Mouse (Mus musculus): Measurements from ENCODE around the gene Tspoap1. TPM values are rescaled to one million over a fixed set of nuclear protein-coding genes. Genes with fewer than 3 reads are reported as not detected.
A peak's percentile ranks its signal among the peaks of the same experiment; 100 is the strongest.

Gene Tspoap1
- total RNA-seq, 2 experiments from 2014 or later = 0.04 TPM

DNA sequence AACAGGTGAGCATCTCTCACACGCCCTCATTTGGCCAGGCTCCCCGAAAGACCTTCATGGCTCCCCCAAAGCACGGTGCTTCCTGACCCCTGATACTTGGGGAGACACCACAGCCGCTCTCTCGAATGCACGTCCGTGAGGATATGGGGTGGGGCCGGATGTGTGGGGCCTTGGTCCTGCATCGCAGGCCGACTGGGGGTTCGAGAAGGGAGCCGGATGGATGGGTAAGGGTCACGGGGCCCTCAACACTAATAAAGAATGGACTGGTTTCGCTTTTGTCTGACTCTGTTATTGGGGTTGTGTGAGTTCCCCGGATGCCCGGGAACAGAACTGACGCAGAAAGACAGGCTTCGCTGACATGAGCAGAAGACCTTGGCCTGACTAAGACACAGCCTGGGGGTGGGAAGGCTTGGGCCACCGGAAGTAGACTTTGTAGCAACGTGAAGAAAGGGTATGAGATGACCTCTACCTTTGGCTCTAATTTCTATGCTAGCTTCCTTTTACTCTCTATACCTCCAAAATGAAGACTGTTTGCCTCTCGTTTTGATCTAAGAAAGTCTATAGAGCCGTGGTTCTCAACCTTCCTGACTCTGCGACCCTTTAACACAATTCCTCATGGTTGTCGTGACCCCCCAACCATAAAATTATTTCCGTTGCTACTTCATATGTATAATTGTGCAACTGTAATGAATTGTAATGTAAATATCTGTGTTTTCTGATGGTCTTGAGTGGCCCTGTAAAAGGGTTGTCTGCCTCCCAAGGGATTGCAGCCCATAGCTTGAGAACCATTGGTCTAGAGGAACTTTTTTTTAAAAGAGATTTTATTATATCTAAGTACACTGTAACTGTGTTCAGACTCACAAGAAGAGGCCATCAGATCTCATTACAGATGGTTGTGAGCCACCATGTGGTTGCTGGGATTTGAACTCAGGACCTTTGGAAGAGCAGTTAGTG is 3.1 kb upstream of the Tspoap1 start:
- no peak for DNase-seq
- intact Hi-C loops (cut with DNase I; ENCODE audit: low total_unique reads) = no loop called here

DNA sequence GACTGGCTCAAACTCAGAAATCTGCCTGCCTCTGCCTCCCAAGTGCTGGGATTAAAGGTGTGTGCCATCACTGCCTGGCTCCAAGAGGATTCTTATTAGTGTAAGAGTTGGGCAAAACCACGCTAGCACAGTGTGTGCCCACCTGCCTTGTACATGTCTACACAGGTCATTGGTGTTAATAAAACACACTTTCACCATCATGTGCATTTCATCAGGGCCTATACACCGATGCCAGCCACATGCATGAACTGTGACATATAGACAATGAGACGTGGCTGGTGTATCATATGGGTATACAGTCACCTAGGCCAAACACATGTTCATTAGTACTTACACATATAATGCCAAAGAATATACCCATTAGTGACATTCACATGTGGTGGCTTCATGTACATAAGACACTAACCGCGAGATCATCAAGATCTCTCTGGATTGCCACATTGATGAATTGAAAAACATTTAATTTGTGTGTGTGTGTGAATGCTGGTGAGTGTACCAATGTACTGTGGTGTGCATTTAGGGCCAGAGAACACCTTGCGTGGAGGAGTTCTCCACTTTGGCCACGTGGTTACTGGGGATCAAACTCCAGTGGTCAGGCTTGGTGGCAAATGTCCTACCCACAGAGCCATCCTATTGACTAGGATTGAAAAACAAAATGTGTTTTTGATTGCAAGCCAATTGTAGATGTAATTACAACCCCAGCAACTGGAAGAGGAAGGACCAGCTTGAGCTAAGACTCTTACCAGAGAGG is 2.0 kb upstream of the Tspoap1 start:
- DNase-seq = no peak

DNA sequence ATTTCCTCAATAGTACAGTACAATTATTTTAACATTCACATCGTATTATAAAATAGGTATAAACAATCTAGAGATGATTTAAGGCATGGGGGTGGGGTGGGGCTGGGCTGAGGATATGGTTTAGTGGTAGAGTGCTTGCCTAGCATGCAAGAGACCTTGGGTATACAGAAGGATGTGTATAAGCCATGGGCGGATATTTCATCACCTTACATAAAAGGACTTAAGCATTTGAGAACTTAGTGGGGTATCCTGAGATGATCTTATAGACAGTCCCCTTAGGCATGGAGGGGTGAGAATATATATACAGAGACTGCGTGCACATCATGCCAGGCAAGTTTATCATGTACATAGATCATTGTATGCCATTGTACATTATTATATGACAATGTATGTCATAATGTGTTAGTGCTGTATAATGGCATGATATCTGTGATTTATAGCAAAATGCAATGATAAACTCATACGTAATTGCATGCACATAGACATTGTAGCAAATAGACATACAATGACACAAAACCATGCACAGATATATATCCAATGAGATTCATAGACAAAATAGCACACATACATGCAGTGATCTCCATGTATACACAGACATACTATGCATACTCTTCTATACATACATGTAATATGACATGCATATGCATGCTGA is 1.3 kb upstream of the Tspoap1 start:
- intact Hi-C loops (cut with DNase I; ENCODE audit: low total_unique reads) = no loop called here
- no peak for DNase-seq

More for the DNA sequence above, 2.0 kb upstream of the Tspoap1 start:
- intact Hi-C loops (cut with DNase I; ENCODE audit: low total_unique reads) = no loop called here

DNA sequence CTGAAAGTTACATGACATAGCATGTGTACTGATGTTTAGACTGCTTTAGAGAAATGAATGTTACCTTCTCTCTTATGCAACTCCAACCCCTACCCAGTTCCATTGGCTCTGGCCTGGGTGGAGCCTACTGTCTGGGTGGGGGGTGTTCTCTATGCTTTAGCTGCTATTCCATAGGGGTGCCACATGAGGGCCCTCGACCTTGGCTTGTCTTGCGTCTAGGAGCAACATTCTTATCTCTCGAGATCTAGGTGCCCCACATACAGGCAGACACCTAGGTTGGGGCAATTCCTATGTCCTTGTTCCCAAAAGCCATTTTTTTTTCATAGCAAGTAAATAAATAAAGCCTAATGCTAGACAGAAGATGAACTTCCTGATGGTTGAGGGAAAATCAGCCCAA is 734 bp upstream of the Tspoap1 start:
- DNase-seq = no peak
- intact Hi-C loops (cut with DNase I; ENCODE audit: low total_unique reads) = no loop called here

DNA sequence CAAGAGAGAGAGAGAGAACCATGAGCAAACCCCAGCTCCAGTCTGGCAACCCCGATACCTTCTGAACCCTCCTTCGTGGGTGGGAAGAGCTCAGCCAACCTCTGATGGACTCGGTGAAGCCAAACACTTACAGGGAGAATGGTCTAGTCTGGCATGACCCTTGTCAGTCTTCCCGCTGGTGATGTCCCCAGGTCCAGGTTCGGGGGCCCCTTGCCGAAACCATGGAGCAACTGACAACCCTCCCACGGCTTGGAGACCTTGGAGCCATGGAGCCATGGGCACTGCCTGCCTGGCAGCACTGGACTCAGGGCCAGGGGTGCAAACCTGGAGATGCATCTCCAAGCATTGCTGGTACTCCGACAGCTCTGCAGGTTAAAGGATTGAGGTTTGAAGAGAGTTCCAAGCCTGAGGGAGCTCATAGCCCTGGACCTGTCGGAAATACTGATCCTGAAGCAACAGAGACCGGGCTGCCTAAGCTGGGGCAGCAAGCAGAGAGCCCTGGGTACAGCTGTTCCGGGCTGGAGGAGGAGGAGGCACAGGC is 910 bp downstream of the Tspoap1 start:
- no peak for DNase-seq
- intact Hi-C loops (cut with DNase I; ENCODE audit: low total_unique reads) = no loop called here

DNA sequence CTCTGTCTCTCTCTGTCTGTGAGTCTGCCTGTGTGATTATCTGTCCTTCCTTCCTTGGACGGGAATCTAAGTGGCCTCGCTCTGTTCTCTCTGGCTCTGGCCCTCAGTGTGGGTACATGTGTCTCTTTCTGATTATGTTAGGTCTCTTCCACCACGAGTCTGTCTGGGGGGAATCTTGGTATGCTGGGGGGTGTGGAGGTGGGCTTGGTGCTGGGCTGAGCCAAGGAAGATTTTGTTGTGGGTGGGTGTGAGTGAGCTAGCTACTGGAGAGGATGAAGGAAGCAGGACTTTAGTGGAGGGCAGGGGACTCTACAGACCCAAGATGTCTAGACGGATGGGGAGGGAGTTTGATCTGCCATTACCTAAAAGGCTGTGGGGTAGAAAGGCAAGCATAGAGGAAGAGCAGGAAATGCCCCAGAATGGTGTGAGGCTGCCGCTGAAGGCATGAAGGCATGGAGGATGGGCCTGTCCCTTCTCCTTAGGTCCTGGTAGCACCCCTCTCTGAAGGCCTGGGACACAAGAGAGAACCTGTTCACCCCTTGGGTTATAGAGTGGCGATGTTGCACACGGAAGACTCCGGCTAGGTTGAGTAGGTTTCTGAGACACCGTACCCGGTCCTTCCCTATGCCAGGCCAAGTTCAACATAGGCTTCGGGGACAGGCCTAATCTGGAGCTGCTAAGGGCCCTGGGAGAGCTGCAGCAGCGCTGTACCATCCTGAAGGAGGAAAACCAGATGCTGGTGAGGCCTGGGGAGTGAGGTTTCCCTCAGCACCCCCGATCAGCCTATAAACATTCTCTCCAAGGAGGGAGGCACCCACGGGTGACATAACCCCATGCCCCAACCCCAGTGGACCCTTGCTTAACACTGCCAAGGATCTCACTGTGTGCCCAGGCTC is 1.7 kb downstream of the Tspoap1 start:
- intact Hi-C loops (cut with DNase I; ENCODE audit: low total_unique reads) = no loop called here
- no peak for DNase-seq

DNA sequence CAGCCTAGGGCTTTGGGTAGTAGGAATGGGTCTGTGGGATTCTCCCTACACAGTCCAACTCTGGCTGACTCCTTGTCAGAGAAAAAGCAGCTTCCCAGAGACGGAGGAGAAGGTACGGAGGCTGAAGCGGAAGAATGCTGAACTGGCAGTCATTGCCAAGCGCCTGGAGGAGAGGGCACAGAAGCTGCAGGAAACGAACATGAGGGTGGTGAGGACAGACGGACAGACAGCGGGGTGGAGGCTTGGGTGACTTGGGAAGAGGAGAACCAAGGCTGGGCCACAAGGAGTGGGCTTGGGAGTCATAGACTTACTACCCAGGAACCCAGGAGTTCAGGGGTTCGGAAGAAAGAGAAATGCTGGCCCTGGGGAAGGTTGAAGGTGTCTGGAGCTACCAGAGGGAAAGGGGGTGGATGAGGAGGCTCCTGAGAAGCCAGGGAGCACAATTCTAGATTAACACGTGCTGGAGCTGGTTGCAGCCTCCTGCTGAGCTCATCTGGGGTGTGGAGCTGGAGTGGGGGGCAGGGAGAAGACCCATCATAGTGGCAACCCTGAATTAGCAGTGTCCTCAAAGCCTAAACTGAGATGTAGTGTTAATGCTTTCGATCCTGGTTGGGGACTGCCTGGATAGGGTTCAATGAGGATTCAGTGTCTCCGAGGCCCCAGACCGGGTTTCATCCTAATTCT is 2.5 kb downstream of the Tspoap1 start:
- intact Hi-C loops (cut with DNase I; ENCODE audit: low total_unique reads) = no loop called here

DNA sequence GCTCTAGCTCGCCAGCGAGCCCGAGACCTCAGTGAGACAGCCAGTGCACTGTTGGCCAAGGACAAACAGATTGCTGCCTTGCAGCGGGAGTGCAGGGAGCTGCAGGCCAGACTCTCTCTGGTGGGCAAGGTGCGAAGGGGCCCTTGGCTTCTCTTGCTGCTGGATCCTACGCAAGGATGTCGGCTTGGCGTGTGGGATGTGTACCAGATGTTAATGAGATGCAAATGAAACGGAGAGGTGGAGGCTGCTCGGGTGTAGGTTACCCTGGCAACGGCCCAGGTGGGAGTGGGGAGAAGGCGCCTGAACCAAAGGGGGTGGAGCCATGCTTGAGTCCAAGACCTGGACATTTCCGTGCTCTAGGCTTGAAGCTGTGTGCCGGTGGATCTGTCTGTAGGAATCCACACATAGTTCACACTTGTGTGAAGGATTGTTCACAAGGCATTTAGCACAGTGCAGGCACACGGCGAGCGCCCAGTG is 3.2 kb downstream of the Tspoap1 start:
- intact Hi-C loops (cut with DNase I; ENCODE audit: low total_unique reads) = no loop called here
- no peak for DNase-seq

More for the DNA sequence above, 2.5 kb downstream of the Tspoap1 start:
- DNase-seq = no peak

DNA sequence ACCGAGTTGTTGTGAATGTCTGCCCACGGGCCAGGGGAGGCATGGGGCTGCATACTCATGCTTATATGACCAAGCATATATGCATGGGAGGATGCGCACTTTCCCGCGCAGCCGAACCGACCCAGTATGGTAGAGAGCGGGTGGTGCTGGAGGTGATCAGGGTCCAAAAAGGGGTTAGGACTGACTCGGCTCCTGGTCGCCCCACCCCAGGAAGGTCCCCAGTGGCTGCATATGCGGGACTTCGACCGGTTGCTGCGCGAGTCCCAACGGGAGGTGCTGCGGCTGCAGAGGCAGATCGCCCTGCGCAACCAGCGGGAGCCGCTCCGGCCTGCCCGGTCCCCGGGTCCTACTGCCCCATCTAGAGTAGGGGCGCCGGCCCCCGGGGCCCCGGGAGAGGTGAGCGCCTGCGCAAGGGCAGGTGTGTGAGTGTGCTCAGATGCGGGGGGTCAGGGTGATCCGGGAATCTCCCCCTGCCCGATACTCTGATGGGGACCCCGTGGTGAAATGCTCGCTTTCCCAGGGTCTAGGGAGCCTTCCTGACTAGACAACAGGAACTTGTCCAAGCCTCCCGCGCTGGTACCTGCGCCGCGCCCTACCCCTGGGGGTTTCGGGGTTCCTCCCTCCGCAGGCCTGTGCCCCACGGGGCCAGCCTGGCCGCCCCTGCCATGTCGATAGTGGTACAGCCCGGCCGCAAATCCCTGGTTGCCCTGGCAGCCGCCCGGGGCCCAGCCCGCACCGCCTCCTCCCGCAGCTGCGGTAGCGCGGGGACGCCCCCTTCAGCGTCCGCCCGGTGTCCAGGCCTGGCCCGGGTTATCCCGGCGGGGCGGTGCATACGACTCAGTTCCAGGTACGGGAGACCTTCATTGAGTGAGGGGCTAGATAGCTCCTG is 3.9 kb downstream of the Tspoap1 start:
- DNase-seq = no peak

DNA sequence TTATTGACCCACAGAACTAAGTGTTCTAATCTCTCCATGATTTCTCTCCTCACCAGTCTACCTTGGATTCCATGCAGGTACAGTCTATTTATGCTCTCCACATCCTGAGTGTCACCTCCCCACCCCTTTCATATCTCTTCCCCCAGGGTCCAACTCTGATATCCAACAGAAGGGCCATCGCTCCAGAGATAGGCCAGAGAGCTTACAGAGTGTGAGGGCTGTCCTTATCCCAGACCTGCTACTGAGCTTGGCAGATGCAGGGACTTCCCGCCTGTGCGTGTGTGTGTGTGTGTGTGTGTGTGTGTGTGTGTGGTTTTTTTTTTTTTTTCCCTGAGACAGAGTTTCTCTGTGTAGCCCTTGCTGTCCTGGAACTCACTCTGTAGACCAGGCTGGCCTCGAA is 8.4 kb downstream of the Tspoap1 start:
- DNase-seq = no peak
- intact Hi-C loops (cut with DNase I; ENCODE audit: low total_unique reads) = no loop called here

More for the DNA sequence above, 3.9 kb downstream of the Tspoap1 start:
- intact Hi-C loops (cut with DNase I; ENCODE audit: low total_unique reads) = no loop called here

DNA sequence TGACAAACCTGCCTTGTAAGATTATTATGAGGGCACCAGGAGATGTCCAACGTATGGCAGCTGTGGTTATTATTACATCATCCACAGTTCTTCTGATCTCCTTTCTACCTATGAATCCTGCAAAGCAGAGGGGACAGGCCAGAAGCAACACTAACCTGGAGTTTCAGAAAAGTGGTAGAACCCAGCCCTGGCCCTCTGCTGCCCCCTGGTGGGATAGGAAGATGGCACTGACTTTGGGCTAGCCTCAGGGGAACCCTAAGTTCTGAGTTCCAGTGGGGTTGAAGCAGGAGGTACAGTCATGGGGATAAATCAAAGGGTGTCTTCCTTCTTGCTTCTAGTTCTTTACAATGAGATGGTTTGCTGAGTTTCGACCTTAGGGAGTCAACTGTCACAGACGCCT is 10.6 kb downstream of the Tspoap1 start:
- intact Hi-C loops (cut with DNase I; ENCODE audit: low total_unique reads) = loop anchor here (5.0 kb wide), 1 partner anchor 109 kb away; the partner anchor contains the start of gene Rnf43
- peak; percentile 52 for DNase-seq

DNA sequence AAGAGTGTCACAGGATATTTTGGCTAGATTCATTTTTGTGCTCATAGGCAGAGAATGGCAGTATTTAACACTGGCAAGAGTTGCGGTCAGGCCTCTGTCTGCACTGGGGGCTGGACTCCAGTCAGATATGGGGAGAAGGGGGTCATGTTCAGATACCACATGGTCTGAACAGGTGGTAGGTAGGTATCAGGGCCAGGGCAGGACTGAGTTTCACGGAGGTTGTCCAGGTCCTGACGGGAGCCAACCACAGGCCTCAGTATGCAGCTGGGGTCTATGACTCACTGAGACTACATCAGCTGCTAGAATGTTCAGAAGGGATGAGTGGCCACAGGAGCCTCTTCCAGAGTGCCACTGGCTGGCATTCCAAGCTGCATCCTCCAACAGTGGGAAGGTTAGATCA is 12.0 kb downstream of the Tspoap1 start:
- no peak for DNase-seq
- intact Hi-C loops (cut with DNase I; ENCODE audit: low total_unique reads) = loop anchor here (5.0 kb wide), 1 partner anchor 110 kb away; the partner anchor contains the start of gene Rnf43

DNA sequence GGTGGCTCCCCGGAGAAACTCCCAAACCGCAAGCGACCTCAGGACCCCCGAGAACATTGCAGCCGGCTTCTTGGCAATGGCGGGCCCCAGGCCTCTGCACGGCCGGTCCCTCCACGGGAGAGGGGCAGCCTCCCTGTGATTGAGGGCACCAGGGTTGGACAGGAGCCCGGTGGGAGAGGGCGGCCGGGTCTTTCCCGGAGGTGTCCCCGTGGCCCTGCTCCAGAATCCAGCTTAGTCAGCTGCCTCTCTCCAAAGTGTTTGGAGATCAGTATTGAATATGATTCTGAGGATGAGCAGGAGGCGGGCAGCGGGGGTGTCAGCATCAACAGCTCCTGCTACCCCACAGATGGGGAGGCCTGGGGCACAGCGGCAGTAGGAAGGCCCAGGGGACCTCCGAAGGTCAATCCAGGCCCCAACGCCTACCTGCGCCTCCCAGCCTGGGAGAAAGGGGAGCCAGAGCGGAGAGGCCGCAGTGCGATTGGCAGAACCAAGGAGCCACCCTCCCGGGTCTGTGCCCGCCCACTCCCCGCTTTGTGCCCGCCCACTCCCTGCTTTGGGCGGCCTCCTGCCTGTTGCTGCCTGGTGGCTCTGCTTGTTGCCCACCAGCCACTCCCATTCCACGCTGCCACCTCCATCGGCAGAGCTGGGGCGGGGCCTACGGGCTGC is 17.9 kb downstream of the Tspoap1 start:
- DNase-seq = peak; percentile 41
- intact Hi-C loops (cut with DNase I; ENCODE audit: low total_unique reads) = no loop called here

DNA sequence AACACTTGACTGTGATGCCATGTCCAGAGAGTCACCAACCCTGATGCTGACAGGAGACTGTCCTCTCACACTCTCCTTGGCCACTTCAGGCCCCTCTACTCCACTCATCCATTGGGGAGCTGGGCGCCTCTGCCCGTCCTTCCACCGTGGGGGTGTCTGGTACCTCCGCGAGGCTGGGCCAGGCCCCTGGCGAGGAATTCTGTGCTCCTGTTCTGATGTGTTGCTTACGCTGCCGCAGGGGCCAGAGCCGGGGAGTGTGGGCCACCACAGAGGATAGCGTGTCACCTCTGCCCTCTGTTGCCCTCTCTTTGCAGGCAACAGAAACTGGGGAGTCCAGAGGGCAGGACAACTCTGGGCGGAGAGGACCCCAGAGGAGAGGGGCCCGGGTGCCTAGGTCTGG is 18.6 kb downstream of the Tspoap1 start:
- intact Hi-C loops (cut with DNase I; ENCODE audit: low total_unique reads) = no loop called here

DNA sequence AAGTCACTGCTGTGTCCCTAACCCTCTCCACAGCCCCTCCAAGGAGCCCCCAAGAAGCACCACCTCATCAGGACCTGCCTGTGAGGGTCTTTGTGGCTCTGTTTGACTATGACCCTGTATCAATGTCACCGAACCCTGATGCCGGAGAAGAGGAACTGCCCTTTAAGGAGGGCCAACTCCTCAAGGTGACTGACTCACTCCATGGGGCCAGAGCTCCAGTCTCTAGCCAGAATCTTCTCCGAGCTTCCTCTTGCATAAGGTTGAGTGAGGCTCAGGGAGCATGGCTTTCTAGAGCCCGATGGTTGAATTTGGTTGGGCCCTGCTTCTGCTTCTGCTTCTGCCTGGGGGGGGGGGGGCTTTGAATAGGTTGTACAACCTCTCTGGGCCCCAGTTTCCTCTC is 19.1 kb downstream of the Tspoap1 start:
- intact Hi-C loops (cut with DNase I; ENCODE audit: low total_unique reads) = no loop called here
- DNase-seq = no peak

More for the DNA sequence above, 18.6 kb downstream of the Tspoap1 start:
- DNase-seq = no peak

DNA sequence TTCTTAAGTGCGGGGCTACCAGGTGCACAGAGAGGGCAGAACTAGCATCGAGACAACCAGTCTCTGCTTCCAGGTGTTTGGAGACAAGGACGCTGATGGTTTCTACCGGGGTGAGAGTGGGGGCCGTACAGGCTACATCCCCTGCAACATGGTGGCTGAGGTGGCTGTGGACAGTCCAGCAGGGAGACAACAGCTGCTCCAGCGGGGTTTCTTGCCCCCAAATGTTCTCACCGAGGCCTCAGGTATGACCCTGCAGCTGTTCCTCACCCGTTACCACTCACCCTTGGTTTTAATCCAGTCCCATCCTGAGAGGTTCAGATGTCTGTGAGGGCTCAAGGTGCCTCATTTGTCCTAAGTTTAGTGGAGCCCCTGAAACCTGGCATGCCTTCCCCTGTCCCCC is 19.8 kb downstream of the Tspoap1 start:
- intact Hi-C loops (cut with DNase I; ENCODE audit: low total_unique reads) = no loop called here
- DNase-seq = no peak

DNA sequence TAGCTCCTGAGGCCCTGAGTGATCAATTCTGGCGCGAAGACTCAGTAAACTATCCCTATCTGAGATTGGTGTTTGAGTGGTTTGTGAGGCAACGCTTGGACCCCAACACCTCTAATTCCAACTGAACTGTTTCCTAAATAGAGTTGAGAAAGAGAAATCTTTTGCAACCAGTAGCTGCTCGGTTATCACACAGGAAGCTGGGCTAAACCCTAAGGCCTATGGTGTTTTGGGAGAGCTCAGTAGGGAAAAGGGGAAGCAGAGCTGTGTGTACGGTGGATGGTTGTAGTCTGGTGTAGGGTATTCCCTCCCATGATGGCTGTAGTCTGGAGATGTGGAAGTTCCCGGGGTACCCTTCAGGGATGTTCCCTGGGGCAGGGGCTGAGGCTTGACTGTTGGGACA is 29.7 kb downstream of the Tspoap1 start:
- intact Hi-C loops (cut with DNase I; ENCODE audit: low total_unique reads) = no loop called here
- DNase-seq = no peak
